Mouse (Mus musculus): ENCODE measurements around the gene Ciz1. TPM values are rescaled to one million over a fixed set of nuclear protein-coding genes. Genes with fewer than 3 reads are reported as not detected.

Ciz1 gene
- total RNA-seq, 2 experiments from 2014 or later = 32.2 to 36.5 TPM

Small RNA genes lying within 50 kb of the gene (microRNA-seq; reads per million reads assigned to microRNA genes)
- gene Gm23363 = 0 to 1.3 reads per million in 2 experiments
- gene Mir199b = 0.24 to 19.4 reads per million in 2 experiments

Other genes with a start within 250 kb of the Ciz1 start
- gene Prrc2b, start 201.2 kb upstream of the Ciz1 start, total RNA-seq (2021) = 100 to 1,000 TPM in 1 of 2 experiments, 10 to 100 TPM in 1; 92.9 to 101 TPM
- gene Pomt1, start 115.7 kb upstream of the Ciz1 start, total RNA-seq (2021) = 10 to 100 TPM; 11.7 to 13.4 TPM
- gene Uck1, start 92.2 kb upstream of the Ciz1 start, total RNA-seq (2021) = 10 to 100 TPM; 26.1 to 26.7 TPM
- 10 to 100 TPM; 67.9 to 70.5 TPM for gene Golga2, start 64.9 kb upstream of the Ciz1 start, total RNA-seq (2021)
- gene Swi5, start 64.3 kb upstream of the Ciz1 start, total RNA-seq (2021) = 100 to 1,000 TPM; 153 to 156 TPM
- 1 to 10 TPM; 9.1 TPM for gene Dnm1, start 1.0 kb downstream of the Ciz1 start, total RNA-seq (2021)
- gene 1110008P14Rik, start 29.6 kb downstream of the Ciz1 start, total RNA-seq (2021) = 10 to 100 TPM; 45.3 to 48.2 TPM
- gene Lcn2, start 35.9 kb downstream of the Ciz1 start, total RNA-seq (2021) = 1 to 10 TPM; 3.8 to 6.5 TPM
- 10 to 100 TPM; 65.0 to 75.7 TPM for gene Ptges2, start 43.6 kb downstream of the Ciz1 start, total RNA-seq (2021)
- 1 to 10 TPM; 3.1 to 3.4 TPM for gene Naif1, start 98.1 kb downstream of the Ciz1 start, total RNA-seq (2021)
- 10 to 100 TPM in 1 of 2 experiments, 1 to 10 TPM in 1; 9.7 to 15.5 TPM for gene Slc25a25, start 99.1 kb downstream of the Ciz1 start, total RNA-seq (2021)
- gene Fam102a, start 183.0 kb downstream of the Ciz1 start, total RNA-seq (2021) = 1 to 10 TPM; 8.6 to 9.7 TPM
- gene Dpm2, start 218.5 kb downstream of the Ciz1 start, total RNA-seq (2021) = 10 to 100 TPM; 21.4 to 22.7 TPM
- not detected for gene Pip5kl1, start 222.5 kb downstream of the Ciz1 start, total RNA-seq (2021)
- gene 9430097D07Rik, start 223.4 kb downstream of the Ciz1 start, total RNA-seq (2021) = not detected
- gene St6galnac4, start 234.8 kb downstream of the Ciz1 start, total RNA-seq (2021) = 10 to 100 TPM; 22.8 to 23.6 TPM
- gene St6galnac6, start 247.4 kb downstream of the Ciz1 start, total RNA-seq (2021) = 100 to 1,000 TPM in 1 of 2 experiments, 10 to 100 TPM in 1; 97.9 to 104 TPM